Mouse (Mus musculus) small intestine, adult 2 months (tissue): ENCODE results near the gene Commd1.
A peak's percentile ranks its signal among the peaks of the same experiment; 100 is the strongest.

Experiments used
- CTCF ChIP-seq: fragments of 200-500 bp; IDR thresholded peaks from 2 replicates; pipeline ENCODE4 v1.5.1; 2012; ENCODE audit warnings: low read depth, mild to moderate bottlenecking, control low read depth, inconsistent platforms, low read length, moderate library complexity, mixed read lengths; ENCODE audit not compliant: insufficient replicate concordance, insufficient read length; ENCODE audit errors: extremely low read depth
- POLR2A ChIP-seq: fragments of 200-500 bp; IDR thresholded peaks from 2 replicates; pipeline ENCODE4 v1.6.1; 2012; ENCODE audit warnings: low read depth, mild to moderate bottlenecking, control low read depth, inconsistent platforms, low read length, moderate library complexity

DNA sequence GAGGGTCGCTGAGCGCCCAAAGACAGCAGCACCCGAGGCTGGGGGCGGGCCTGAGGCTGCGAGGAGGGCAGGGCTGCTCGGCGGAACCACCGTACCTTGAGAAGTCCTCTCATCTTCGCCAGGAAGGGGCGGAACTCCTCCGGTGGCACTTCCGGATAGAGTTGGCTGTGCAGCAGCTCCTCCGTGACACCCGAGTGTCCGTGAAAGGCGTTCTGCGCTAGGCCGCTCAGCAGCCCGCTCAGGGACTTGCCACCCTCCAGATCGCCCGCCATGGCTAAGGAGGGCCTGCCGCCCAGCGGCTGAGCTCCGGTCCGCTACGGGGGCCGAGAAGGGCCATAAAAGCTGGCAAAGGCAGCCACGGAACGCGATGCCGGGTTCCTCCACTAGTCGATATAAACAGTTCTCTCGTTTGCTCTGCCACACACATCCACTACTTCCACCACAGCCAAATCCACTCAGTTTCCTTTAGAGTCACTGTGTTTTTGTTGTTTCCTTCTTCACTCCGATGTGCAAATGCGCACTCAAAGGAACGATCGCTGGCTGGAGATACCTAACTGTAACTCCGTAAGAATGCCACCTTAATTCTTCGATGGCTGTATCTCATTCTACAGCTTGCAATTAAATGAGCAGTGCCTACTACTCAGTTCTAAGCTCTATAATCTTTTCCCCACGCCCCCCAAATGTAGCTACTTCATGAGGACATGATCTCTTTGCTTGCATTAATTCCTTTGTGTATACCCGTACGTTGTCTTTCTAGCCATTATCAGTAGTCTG lies at the start of gene Commd1, which contains the start of gene Gm28048:
- TF ChIP-seq CTCF (peak; percentile 44; the same call in 1 of the 2 replicates), POLR2A (peak; percentile 71)
